Mouse (Mus musculus) WW6 (cell line): Measurements from ENCODE around the gene Ptprg.
"Not testable (repeated sequence)": the region's sequence is repeated elsewhere in the genome, so short reads cannot be mapped to it uniquely, and the experiment has no call there.

Experiments used
- DNase-seq: peaks from one replicate; pipeline ENCODE4 v3.0.0-alpha.2; 2013; ENCODE audit warnings: low read depth, low spot score

Ptprg gene

DNA sequence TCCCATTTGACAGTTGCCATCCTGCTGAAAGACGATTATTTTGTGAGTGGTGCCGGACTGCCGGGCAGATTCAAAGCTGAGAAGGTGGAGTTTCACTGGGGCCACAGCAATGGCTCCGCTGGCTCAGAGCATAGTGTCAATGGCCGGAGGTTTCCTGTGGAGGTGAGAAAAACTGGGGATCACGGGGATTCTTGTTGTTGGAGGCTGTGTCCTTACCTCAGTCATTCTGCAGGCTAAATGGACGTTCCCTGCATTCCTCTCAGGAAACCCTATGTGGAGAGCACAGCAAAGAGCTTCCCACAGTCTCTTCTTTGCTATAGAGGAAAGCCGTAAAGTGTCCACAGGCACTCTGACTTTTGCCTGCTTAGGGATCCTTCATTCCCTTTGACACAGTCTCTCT is 409.2 kb downstream of the Ptprg start:
- DNase-seq, result no peak

DNA sequence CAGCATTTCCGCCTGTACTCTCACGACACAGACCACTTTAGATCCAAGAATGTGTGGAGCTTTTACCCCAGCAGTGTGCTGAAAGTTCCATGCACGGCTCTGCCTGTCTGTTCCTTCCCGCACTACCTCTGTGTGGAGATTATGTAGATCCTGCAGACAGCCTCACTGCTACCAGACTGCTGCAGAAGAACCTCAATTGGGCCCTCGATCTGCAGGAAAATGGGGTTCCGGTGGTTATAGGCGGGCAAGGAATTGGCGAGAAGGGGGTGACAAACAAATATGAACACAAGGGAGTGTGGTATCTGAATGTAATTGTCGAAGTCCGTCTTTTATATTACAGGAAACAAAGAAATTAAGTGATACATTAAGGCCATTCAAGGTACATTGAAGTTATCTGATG is 410.5 kb downstream of the Ptprg start:
- DNase-seq, result no peak

DNA sequence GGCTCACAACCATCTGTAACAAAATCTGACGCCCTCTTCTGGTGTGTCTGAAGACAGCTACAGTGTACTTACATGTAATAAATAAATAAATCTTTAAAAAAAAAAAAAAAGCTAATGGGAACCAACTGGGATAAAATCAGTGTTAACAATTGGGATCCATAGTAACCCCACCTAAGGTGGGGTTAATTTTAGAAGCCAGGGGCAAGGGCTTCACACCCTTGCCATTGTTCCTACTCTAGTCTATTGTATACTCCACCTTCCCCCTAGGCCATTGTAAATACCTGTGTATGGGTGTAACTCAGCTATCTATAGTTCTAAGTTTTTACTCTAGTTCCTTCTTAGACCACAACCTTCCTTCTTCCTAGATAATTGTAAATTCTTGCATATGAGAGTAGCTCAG is 411.0 kb downstream of the Ptprg start:
- not testable (repeated sequence) for DNase-seq

DNA sequence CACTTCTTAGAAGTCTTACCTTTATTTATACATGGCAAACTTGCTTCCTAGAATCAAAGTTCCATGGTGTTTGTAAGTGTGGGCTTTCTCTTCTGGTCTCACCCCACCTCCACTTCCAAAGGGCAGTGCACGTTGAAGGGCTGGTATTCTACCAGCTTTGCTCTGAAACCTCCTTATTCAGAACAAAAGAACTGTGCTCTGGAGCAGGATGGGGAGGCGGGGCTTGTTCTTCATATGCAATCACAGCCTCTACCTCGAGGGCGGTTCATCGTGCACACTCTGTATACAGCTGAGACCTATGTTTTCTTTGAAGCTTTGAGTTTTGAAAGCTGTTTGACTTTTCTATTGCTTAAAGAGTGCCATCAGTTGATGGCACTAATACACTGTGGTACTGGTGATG is 412.5 kb downstream of the Ptprg start:
- no peak for DNase-seq

DNA sequence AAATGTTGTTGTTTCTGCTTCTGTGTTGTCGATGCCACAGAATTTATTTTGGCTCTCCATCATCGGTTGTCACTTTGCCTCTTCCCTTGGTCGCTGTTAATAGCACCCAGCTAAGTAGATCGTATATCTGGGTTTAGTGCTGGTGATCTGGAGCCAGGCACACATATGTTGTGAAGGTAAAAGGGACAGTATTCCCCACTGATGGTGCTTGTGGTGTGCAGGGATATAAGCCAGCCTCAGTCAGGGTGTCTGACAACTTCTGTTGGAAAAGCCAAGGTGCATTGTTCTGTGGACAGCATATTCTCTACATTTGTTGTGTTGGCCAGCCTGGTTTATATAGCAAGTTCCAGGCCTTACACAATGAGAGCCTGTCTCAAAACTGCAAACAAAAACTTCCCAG is 428.4 kb downstream of the Ptprg start:
- DNase-seq, result no peak

DNA sequence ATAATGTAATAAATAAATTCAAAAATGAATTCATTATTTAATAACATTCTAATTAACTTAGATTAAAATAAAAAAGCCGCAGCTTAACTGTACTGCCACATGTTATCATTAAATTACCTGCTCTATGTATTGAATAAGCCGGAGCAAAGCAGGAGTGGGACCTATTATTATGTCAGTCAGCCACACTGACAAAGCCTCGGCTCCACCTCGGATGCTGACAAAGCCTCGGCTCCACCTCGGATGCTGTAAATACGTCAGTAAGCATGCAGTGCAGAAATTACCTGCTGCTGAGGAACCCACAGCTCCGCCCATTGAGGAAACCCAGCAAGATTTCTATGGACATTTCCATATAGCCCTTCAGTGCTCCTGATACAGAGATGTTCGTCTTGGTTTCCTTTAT is 429.7 kb downstream of the Ptprg start:
- DNase-seq, result no peak

DNA sequence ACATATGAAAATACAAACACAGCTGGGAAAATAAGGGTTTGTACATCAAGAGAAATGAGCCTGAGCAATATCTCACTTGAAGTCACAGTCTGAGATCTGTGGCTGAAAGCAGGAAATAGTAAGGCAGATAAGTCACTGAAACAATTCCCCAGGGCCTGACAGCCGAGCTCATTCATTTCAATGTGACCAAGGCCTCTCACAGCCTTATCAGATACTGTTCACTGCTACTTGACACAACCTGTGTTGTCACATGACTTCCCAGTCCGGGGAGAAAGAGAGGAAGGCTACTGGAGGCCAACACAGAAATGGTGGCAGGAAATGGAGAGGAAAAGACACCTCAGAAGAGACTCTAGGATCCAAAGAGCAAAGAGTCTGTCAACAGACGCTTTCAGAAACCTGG is 430.8 kb downstream of the Ptprg start:
- DNase-seq, result no peak

DNA sequence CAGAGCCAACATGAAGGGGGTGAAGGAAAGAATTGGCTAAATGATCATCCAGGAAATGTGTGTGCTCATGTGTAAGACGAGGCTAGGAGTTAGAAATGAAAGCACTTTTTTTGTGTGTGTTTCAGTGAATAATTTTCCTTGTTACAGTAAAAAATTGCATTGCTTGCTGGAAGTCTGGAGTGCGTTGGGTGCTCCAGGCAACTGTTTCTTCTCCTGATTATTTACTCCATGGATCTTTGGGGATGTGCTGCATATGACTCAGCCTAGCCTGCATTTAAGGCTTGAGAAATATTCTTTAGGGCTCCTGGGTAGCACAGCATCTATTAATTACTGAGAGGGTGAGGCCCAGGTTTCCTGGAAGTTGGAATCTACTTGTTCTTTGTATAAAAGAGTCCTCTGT is 435.6 kb downstream of the Ptprg start:
- DNase-seq, result no peak

DNA sequence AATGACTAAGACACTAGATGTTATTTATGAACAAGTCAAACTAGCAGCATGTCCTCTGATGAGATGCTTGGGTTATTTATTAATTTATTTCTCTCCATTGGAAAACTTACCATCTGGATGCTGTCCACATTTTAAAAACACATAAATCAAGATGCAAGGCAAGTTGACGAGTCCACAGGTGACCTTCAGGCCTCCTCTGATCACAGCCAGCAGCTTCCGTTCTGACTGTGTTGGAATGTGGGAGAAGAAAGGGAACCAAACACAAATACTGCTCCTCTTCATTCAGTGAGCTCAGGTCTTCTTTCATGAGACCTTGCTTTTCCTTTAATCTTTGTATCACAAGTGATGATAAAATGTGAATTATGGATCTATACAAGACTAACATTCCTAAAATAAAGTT is 437.8 kb downstream of the Ptprg start:
- no peak for DNase-seq

DNA sequence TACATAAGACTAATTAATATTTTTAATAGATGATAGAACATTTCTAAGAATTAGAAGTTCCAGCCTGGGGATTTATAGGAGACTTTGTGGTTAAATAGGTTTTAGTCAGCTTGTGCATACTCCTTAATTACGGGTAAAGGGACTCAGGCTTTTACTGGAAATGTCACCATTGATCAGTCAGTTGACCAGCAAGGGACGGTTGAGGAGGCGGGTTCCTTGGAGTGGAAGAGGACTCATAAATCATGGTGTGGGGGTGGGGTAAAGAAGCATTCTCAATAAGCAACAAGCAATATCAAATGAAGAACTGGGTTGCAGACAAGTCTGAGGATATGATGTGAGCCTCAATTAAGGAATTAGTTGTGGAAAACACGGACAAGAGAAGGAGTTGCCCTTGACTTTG is 438.8 kb downstream of the Ptprg start:
- DNase-seq, result no peak

DNA sequence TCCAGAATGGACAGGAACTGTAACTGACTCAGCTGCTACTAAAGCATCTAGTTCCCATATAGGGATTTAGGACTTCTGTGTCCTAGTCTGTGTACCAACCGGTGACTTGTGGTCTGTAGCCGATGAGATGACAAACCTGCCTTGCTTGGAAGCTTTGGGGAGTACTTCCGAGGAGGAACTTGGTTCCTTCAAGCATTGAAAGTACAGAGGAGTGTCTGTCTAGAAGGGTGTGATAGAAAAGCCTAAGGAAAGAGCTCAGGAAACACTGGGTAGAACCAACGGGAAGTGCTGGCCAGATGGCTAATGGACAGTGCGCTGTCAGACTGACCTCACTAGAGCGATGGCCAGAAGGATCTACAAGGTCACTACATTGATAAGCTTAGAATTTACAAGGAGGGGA is 439.2 kb downstream of the Ptprg start:
- DNase-seq, result no peak

DNA sequence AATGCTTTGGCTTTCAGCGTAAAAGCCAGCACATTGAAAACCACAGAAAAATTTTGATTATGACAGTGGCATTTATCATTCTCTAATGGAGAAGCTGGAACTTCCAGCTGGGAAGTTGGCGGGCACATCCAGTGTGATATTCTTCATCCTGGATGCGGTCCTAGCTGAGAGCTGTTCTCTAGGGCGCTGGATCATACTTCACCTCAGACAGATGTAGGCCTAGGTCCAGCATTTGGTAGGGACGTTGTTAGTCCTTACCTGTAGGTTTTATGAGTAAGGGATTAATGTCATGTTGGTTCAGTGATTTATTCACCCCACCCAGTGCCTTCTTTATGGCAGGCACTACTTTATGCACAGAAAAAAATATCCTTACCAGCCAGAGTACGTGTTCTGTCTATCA is 444.2 kb downstream of the Ptprg start:
- DNase-seq, result no peak

DNA sequence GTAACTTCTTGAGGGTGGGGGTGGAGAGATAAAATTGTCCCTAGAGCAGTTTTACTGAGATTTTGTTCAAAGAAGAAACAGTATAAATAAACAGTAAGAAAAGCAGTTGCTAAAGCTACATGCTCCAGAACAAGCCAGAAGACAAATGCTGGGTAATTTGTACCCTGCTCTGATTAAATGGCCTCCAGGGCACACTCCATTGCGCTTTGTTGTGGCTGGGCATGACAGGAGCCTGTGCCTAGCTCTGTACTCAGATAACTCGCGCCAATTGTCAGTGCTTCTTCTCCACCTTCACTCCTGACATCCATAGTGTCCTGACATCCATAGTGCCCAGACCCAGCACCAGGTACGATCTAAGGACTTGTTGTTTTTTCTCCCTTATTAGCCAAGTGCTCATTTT is 445.1 kb downstream of the Ptprg start:
- DNase-seq, result no peak

DNA sequence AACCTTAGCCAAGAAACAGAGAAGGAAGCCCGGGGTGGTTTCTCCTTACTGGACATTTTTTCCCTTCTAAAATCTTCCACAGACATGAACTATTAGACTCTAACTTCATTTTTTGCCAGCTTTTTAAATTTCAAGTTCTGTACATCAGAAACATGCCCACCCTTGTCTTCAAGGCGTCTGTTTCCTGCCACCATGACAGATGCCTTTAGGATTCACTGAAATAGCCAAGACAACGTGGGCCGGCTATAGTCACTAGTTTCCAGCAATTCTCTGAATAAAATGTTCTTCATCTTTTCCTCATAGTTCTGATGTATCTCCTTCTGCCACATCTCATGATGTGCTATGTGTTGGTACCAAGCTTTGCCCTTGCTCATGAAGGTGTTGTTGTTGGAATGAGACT is 450.7 kb downstream of the Ptprg start:
- no peak for DNase-seq

DNA sequence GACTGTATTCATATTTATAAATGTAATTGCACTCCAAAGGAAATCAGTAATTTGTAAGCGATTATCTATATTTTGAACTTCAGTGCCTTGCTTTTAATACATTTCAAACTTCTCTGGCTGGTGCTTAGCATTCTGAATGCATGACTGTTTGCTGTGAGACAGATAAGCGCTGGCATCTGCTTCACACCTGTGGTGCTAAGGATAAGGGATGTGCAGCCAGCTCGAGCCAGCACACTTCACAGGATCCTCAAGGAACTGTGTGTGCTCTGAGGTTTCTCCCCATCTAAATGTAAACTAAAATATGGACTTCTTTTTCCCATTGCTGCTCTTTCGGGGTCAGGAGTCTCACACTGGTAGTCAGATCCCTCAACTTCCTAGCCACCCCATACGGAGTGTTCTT is 458.4 kb downstream of the Ptprg start:
- DNase-seq, result no peak

DNA sequence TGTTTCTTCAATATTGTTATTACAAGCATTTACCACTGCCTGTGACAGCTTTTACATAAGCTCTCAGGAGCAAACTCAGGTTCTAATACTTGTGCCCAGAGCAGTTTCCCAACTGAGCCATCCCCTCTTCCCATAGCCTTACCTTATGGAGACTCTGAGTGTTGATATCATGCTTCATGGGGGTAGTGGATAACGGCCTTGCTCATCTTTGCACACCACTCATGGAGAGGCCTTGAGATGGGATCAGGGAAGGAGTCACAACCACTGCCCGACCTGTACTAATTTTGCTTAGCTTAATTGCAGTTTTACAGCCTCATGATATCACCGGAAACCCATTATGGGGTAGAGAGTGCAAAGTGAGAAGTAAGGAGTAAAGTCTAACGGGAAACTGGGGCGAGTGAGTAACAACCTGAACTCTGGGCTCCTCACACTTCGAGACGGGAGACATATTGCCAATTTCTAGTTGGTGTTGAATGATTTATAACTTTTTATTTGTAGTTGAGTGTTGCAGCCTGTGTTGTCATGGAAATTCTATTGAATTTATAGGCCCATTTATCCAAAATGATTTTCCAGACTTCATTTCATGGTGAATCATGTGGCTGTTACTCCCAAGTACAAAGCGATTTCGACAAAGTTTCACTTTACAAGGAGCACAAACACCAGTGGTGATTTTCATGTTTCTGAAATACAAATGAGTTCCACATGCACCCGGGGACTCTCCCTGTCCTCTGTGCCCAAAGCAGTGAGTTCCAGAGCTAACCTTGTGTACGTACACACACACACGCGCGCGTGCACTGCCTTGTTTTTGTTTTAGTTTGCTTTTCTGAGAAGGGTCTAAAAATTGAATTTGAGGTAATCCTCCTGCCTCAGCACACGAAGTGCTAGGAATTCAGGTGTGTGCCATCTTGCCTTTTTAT is 472.7 kb downstream of the Ptprg start:
- no peak for DNase-seq

DNA sequence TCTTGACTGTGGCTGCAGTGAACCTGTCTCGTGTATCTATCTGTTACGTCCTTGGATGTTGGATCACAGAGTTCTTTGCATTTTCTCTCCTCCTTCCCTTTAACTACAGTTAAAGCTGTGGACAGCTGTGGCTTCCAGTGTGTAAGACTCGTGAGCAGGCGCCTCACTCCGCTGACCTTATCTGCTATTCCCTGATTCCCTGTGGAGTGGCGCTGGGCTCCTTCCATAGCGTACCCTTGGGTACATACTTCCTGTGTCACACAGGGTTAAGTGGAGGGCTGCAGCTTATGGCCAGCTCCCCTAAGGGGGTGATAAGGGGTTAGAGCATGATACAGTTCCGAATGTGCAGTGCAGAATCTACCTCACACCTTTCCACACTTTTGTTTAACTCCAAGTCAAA is 473.9 kb downstream of the Ptprg start:
- DNase-seq, result no peak

DNA sequence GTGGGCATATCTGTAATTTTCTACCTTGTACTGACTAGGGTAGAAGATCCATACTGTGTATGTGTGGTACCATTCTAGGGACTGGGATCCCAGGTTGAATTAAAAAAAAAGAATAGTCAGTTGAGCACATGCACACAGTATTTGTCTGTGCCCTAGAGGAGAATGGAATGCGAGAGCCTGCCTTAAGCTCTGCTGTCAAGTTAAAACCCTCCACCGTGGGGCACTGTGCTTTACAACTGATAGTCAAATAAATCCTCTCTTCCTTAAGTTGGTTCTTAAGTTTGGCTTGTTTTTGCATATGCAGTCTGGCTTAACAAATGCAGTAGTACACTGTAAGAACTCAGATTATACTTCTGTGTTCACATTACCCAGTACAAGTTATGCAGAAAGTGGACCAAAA is 476.6 kb downstream of the Ptprg start:
- no peak for DNase-seq

DNA sequence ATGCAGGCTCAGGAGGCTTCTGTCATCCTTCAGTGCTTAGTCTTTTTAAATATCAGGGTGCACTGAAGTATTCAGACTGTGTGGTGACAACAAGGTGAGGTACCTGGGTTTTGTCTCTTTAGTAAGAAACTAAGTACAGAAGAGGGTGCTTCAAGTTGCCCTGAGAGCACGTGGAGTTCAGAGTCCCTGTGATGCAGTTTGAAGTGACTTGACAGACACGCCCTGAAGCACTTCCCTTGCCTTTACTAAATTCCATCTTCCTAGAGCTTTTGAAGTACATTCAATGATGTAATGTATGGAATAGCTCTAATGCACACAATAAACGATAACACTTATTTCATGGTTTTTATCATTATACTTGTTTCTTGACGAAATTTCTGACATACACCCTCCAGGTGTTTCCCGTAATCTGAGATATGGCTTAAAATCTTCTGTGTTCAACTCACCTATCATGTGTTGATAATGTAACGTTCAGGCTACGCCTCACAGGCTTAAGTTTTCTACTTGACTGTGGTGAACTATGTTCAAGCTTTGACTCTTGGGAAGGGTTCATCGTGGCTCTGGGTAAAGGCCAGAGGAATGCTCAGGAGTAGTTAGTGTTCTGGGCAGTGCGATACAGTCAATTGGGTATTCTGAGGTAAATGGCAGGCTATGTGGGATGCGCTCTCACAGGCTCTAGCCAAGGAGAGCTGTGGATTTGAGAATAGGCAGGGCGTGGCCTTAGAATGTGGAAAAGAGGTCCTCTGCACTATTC is 483.4 kb downstream of the Ptprg start:
- no peak for DNase-seq

DNA sequence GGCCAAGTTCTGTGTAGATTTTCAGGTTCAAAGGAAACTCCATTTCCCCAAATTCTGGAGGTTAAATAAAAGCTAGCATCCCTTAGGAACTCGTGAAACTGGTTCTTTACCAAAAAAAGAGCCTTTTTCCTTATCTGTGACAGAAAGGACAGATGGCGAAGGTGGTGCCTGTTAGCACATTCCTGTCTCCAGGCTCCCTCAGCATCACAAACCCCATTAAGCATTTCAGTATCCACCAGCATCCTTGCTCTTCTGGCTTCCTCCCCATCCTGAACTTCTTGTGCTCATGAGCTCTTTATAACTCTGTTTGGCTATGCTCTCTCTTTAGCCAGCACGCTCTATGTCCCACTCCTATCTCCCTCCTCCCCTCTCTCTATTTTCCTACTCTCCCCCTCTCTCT is 486.4 kb downstream of the Ptprg start:
- no peak for DNase-seq

DNA sequence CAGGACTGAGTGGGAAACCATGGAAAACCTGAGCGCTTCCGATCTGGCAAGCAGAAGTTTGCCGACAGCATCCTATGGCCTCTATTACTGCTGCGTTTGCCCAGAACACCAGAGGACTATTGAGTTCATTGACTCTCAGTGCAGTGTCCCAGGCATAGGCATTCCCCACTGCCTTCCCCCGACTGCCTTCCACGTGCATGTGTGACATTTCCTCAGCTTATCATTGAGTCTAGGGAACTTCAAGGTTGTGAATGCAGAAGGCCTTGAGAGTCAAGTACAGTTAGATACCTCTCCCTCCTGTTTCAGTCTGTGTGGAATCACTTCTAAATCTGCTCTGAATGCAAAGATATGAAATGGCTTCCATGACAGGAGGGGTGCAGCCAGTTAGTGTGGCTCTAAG is 488.2 kb downstream of the Ptprg start:
- DNase-seq, result no peak

DNA sequence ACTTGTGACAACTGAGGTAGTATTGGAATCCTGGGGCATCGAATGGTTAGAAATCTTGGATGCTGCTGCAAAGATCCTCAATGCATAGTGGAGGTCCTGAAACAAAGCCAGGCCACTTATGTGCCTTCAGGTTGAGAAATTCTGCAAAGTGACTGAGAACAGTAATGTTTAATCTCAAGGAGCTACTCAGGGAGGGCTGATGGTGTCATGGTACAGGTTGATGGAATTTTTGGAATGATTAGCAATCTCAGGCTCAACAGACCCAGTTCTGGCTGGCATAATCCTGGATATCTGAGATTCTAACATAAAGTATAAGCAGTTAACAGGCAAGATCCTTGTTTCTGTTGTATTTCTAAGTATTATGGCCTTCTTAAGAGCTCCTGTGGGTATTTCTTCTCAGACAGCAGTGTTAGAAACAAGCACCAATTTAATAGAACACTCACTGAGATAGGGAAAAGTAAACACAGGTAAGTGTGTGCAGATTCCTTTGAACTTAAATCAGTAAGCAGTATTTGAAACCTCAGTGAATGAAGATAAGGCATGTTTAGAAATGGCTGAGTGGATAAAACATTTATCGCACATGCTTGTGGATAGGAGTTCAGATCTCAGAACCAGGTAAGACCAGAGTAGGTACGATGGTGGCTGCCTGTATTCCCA is 493.0 kb downstream of the Ptprg start:
- DNase-seq, result no peak

DNA sequence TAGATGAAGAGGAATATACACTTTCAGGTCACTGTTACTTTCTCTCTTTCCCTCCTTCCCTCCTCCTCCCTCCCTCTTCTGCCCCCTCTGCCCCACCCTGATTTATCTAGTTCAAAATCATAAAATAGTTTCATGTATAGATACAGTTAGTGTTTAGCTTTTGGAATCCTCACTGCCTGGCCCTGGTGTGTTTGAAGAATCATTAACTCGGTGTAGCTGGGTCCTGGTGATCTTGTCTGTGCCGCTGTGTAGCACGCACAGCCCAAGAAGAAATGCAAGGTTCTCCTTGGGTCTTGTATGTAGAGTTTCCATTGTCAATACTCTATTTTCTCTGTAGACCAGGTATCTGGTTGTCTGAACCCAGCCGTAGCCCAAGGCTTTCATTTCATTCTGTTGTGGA is 494.3 kb downstream of the Ptprg start:
- no peak for DNase-seq
